Mouse (Mus musculus) myocyte (in vitro differentiated cells): Measurements from ENCODE around the gene Xrcc2.

Source experiments
- E2F4 ChIP-seq: IDR thresholded peaks from one replicate; pipeline ENCODE4 v1.6.1; 2011; ENCODE audit warnings: mild to moderate bottlenecking, control low read depth, moderate library complexity; ENCODE audit not compliant: insufficient read depth
- MAX ChIP-seq: IDR thresholded peaks from one replicate; pipeline ENCODE4 v1.6.1; 2011; ENCODE audit warnings: low read depth, mild to moderate bottlenecking, control low read depth
- MYOG ChIP-seq, 3 experiments: IDR thresholded peaks; one replicate each; pipeline ENCODE4 v1.6.1; 2011; ENCODE audit warnings: control low read depth in 2 of 3, low read depth in 2 of 3, mild to moderate bottlenecking in 2 of 3; ENCODE audit not compliant: insufficient read length in 2 of 3, control insufficient read depth in 1 of 3, insufficient read depth in 1 of 3
- POLR2A ChIP-seq: IDR thresholded peaks from one replicate; pipeline ENCODE4 v1.6.1; 2011; ENCODE audit warnings: low read depth, mild to moderate bottlenecking, control low read depth, moderate library complexity; ENCODE audit not compliant: insufficient read length
- POLR2AphosphoS2 ChIP-seq: IDR thresholded peaks from one replicate; pipeline ENCODE4 v1.6.1; 2011; ENCODE audit warnings: low read depth, control low read depth; ENCODE audit not compliant: insufficient read length
- SRF ChIP-seq: IDR thresholded peaks from one replicate; pipeline ENCODE4 v1.6.1; 2011; ENCODE audit warnings: low read depth; ENCODE audit not compliant: control insufficient read depth, insufficient read length
- TCF12 ChIP-seq: IDR thresholded peaks from one replicate; pipeline ENCODE4 v1.6.1; 2011; ENCODE audit warnings: mild to moderate bottlenecking, control low read depth; ENCODE audit not compliant: poor library complexity, insufficient read depth, severe bottlenecking

DNA sequence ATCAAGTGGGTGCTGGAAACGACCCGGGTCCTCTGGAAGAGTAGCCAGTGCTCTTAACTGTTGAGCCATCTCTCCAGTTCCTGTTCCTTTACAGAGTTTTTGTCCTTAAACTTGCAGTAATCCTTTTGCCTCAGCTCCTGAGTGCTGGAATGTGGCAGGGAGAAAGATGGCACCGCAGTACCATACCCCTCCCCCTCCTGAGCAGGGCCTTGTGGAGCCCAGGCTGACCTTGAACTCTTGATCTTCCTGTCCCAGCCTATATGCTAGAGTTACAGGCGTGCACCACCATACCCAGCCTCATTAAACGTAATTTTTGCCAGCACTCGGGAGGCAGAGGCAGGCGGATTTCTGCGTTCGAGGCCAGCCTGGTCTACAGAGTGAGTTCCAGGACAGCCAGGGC is 38.9 kb downstream of the Xrcc2 start:
- TF ChIP-seq TCF12 (no peak), MYOG (IDR thresholded peaks at IDR 0.05; ENCODE audit: control insufficient read depth in 1 of 3, insufficient read depth in 1 of 3, insufficient read length in 2 of 3, low read depth in 2 of 3) (no peak), SRF (no peak), E2F4 (no peak), POLR2A (no peak), POLR2AphosphoS2 (no peak), MAX (no peak)
